Mouse (Mus musculus) layer of hippocampus, adult 9-10 months (tissue): ENCODE data around the gene Fbn1.

Source experiments
- DNase-seq: peaks from one replicate; pipeline ENCODE4 v3.0.0; 2022; ENCODE audit warnings: low spot score

Fbn1 gene

DNA sequence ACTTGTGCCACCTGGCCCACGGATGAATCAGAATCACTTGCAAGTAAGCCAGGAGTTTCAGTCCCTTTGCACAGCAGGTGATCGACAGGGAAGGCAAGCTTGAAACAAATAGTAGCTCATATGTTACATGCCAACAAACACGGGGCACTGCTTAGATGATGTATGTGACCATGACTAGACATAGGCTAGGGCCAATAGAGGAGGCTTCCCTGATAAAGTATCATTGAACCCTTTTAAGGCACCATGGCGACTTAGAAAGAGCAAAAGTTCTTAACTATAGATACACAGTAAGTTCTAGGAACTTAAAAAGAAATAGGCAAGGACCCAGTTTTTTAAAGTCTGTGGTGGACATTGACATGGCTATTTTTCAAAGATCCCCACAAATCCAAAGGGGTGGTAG lies at the start of gene Fbn1:
TSS of gene Fbn1 (minus strand) at position 101 of the 400 bp plus-strand sequence.
- no peak for DNase-seq

DNA sequence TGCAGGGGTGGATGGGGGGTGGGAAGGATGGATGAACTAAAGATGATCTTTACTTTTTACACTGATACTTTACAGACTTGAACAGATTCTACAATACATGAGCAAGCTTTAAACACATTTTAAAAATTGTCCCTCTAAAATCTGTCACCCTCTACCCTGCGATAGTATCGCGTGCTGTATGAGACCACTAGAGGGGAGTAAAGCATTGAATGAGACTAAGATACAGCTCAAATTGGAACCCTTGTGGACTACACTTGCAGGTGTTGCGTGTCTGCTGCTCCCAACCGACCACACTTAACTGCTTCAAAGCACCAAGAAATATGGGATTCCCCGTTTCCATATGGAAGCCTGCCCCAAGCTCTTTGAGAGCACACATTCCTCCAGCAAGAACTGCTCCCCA lies 48.0 kb upstream of the Fbn1 start:
- DNase-seq, result no peak

DNA sequence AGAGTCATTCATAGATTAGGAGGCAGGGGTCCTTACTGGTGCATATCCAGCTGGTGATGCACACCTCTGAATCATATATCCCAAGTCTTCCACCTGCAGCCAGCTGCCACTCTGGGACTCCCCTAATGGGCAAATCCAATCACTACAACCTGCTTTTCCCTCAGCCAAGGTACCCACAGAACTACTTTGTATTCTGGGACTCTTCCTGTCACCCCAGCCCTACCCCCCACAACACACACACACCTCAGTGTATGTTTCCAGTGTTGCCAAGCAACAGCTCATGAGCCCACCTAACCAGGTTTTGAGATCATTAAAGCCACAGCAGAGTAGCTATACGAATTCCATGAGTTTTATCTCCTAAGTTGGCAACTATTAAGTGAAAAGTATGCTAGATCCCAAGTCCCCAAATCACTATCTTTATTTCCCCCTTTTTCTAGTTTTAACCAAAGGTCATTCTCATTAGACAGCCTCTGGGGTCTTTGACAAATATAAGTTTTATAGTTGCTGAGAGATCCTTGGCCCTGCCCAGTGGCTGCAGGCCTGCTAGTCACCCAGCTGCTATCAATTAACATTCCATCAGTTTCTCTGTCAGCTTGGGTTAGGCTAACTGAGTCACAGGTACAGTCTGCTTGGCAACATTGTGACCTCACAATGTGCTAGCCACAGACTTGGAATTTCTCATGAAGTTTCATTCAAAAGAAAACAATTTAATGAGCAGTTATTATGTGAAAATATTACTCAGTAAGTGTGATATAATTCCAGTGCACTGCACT lies 41.2 kb upstream of the Fbn1 start:
- no peak for DNase-seq

DNA sequence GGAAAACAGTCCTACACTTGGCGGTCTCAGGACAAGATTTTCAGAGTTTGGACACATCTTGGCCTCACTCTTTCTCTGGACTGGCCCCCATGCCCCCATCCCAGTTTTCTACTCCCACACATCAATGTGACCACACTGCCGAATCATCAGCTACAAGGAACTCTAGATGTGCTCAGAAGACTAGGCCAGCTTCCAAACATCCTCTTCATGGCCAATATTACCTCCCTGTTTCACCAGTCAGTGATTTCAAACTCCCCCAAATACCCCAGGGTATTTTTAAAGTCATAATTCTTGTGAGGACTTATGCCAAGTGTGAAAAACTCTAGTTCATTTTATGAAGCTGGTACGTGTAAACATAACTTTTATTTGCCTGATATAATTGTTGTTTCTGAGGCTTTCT lies 37.2 kb upstream of the Fbn1 start:
- DNase-seq, result no peak

DNA sequence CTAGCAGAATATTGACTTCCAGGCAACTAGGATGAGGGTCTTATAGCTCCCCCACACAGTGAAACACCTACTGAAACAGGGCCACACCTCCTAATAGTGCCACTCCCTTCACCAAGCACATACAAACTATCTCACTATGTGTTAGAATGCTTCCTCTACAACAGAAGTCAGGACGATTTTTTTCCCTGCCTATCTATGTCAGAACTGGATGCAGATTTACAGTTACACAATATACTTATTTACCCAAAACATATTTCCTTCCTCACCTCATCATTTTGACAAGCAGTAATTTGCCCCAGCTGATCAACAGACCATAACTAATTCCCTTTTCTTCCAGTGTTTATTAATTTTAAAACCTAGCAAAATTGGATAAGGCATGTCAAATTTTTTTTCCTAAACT lies 35.9 kb upstream of the Fbn1 start:
- DNase-seq, result no peak

DNA sequence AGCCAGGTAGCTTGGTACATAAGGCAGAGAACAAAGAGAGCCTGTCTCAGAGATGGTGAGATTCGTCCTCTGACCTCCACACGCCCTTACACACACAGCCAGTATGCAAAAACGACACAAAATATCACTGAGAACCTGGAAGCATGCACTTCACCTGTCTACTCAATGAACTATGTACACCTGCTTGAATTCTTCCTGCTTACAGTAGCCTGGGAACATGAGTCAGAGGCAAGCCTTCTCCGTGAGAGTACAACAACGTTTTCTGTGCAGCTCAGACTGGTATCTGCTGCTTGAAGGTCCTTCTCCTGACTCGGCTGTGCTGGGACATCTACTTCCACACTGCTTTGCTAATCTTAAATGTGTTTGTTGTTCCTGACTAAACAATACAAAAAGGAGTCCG lies 33.7 kb upstream of the Fbn1 start:
- no peak for DNase-seq

DNA sequence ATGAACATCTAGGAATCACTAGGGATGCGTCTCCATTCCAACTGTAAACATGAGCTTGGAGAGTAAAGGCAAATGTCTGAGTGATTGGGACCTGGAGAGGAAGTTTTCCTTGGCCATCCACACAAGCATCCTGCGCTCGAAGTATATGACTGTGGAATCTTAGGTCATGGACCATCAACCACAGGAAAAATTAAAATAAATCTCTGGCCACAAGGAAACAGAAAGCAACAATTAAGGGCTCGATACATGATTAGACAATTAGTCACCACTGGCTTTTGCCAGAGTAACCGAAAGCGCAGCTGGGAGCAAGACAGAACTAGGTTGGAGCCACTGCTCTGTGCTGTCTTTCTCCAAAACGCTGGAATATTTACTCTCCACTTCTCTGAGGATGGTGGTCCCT lies 32.8 kb upstream of the Fbn1 start:
- no peak for DNase-seq

DNA sequence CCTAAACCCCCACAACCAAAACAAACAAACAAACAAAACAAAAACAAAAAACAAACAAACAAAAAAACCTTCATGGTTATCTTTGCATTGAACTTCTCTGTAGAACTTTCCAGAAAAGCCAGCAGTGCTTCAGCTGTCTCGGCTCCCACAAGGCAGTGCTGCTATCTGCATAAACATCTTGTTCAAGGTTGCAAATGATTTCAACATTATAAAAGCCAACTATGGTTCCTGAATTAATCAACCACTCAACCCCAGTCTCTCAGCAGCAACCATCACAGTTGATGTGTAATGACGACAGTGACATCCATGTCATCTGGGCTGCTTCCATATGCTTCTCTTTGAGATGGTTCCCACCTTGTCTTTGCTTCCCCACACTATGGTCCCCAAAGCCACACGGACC lies 31.8 kb upstream of the Fbn1 start:
- no peak for DNase-seq

DNA sequence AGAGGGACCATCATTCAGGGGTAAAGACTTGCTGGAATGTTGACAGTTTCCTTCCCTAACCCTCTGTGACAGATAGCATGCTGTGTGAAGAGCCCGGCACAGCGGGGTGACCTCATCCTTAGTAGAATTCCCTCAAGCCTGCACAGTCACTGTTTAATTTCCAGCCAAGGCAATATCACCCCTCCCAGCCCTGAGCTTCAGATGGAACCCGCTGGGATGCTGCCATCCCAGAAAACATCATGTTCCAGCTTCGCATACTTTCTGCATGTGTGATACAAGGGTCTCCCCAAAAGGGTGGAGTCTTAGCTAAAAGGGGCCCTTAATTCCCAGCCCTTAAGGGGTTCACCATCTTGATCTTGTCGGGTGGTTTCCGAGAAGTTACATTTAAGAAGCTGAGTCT lies 22.9 kb upstream of the Fbn1 start:
- no peak for DNase-seq

DNA sequence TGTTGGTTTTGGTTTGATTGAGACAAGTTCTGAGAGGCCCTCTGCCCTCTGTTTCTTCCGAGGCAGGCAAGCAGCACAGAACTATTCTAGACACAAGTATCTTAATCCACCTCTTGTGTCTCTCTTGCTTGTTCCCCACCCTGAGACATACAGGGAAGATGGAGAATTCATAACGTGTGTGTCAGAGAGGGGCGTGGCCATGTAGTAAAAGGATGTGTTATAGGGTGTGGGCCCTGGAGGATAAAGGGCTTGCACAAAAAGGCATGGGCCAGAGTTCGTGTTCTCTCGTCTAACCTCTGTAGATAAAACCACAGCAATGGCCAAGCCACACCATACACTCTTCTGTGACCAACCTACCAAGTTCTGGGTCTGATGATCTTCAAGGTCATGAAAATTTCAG lies 18.8 kb upstream of the Fbn1 start:
- DNase-seq, result no peak

DNA sequence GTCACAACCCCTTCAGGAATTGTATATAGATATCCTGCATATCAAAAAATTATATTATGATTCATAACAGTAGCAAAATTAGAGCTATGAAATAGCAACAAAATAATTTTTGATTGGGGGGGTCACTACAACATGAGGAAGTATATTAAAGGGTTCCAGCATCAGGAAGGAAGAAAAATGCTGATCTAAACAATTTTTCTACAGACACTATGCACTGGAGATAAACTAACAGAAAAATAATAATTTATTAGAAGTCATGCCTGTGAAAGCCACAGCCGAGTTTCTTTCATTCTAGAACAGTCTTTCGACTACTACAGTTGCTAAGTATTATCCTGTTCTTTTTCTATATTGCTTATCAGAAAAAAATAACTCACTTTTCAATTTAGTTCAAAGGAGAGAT lies 17.7 kb upstream of the Fbn1 start:
- DNase-seq, result no peak

DNA sequence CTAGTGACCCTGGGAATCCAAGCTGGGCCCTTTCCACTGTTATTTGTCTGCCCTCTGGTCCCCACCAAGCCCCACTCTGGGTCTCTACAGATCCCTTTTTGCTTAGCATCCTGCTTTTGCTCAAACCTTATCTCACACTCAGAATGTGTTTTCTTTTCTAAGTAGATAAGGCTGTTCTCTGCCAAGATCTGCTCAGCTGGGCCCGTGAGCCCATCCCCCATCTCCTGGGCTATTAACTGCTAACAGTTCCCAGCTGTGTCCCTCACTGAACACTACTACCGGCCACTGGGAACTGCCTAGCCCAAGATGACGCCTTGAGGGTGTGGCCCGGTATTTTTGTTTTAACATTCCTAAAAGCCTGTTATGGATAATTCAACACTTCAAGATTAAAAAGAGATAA lies 8.8 kb upstream of the Fbn1 start:
- DNase-seq, result no peak

DNA sequence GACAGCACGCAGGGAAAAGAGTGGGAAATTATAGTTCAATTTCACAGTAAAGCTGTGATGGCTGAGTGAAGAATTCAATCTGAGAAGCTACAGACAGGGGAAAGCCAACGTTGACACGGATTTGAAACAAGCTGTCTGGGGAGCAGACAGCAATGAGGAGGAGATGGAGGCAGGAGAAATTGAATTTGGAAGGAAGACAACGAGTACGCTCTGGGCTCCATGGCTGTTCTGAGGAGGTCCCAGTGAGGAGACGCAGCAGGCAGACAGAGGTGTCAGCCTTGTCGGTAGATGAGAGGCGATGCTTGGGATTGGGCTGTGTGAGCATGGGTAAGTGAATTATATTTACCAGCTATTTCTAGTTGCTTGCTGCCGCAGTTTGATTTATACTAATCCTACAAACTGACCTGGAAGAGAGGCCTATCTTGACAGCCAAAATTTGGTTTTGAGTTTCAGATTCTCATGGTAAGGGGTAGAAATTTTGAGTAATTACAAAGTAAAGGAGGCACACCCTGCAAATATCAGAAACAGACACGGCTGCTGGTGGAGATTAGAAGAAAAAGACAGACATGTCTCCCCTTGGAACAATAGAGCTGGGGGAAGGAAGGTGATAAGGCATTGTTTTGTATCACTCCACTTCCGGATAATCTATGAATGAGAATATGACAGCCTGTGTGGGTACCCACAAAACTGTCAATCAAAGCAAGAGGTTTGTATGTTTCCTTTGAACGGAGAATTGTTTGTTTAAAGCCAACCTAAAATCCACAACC lies 7.7 kb upstream of the Fbn1 start:
- no peak for DNase-seq

DNA sequence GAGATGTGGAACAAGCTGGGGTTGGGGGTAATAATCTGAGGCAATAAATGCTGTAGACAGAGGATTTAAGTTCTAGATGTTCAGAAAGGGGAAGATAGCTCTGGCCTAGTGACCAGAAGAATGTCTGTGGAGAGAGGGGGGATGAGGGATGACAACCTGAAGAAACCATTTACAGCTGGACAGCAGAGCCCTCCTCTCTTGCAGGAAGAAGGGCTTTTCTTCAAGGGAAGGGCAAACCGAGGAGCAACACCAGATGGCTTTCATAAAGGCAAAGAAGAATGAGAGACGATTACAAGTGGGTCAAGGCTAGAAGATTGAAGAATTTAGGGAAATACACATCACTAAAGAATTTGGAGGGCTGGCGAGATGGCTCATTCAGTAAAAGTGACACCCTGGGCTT lies 6.6 kb upstream of the Fbn1 start:
- no peak for DNase-seq

DNA sequence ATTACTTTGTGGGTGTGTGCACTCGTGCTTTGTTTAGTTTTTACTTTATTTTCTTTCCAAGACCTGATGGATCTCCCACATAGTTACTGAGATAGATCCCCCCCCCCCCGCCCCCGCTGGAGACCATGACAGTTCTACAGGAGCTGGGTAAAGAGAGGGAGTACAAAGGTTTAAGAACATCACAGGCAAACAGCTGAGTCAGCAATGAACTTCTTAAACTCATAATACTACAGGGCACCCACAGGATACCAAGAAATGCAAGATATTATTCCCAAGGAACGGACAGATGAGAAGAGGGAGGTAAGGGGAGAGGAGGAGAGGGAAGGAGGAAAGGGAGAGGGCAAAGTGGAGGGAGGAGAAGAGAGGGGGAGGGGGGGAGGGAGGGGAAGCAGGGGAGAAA lies 4.8 kb upstream of the Fbn1 start:
- DNase-seq, result no peak

DNA sequence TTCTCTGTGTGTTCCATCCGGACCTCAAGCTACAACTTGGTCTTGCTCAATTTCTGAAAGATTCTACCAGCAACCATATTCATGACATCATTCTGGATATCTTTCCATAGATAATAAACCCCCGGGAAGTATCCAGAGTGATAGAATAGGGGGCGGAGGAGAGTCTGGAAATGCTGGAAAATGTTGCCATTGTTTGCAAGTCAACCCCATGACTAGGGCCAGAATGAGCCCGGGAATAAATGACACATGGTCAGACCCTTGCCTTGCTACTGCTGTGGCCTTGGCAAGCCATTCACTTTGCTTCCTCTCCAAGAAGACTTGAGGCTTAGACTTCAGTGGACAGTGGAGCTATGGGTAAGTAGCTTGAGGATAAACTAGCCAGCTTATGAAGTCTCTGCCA lies 4.1 kb upstream of the Fbn1 start:
- no peak for DNase-seq

DNA sequence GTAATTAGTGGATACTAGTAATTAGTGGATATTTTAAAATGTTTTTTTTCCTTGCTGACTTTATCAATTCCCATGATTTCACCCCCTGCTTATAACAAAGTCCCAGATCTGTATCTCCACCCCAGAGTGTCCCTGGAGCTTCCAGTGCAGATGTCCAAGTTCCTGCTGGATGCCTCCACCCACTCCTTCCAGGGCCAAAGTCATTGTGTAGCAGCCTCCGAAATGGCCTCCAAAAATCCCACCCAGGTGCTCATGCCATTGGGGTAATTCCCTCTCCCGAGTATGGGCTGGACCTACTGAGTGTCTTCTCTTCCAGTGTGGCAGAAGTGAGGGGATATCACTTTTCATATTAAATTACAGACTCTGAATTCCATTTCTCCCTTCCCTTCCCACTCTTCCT lies 3.0 kb upstream of the Fbn1 start:
- DNase-seq, result no peak

DNA sequence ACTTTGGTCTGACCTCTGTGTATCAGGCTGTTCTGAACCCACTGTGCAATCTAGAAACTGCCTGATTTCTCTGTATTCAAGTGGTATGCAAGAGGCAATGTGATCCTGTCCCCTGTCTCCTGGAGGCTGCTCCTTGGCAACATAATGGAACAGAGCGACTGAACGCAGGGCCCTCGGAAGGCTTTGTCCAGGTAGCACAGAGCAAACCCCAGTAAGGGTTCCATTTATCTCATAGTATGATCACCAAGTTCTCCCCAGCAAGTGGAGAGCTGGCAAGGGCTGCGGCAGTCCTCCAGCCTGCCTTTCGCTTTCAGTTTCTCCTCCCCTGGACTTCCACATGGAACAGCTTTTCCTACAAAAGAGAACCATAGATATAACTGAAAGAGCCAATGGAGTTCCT lies 588 bp upstream of the Fbn1 start:
- DNase-seq, result no peak

DNA sequence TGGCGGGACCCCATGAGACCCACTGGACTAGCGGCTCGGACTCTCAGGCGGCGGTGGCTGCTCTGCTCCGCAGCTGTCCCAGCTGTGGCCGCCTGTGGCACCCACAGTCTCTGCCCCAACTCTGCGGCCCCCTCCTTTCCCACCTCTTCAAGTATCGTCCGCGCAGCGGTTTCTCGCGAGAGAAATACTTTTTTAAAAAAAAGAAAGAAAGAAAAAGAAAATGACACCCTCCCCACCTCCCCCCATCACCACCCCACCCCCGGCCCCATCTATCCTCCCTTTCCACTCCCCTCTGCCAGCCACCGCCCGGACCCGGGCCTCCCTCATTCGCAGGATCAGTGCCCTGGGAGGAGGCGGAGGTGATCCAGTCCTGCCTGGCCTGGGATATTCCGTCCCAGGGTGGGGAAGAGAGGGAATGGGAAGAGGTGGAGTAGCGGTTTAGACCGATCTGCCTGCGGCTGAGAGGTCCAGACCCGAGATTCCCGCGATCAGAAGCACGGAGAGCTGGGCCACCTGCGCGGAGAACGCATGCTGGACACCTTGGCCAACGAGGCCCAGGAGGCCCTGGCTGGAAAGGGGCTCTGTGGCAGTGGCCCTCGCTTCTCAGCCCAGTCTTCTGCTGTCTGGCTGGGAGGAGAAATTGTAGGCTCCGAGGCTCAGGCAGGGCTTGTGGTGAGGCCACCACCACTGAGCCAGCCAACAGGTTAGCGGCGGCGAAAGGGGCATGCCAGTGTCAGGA lies 1.3 kb downstream of the Fbn1 start:
- DNase-seq, result no peak

DNA sequence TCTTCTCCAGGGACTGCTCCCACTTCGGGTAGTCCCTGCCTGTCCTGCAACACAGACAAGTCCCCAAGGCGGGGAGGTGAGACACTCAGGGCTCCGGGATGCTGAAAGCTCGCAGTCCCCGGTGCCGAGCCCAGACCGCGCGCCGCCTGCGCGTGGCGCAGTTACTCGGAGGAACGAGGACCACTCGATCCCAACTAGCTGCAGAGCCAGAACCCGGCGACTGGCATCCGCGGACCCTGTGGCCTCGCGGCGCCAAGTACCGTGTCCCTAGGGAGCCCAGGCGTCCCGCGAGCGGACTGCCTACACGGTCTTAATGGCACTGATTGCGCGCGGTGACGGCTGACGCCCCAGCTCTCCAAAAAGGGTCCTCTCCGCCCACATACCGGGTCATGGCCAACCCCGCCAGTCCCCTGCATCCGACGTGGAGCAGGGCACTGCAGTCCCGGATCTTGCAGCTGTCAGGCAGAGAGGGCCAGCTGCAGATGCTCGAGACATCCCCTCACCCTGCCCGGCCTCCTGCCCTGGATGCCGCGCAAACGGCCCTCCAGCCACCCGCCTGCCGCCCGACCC lies 2.0 kb downstream of the Fbn1 start:
- DNase-seq, result no peak

DNA sequence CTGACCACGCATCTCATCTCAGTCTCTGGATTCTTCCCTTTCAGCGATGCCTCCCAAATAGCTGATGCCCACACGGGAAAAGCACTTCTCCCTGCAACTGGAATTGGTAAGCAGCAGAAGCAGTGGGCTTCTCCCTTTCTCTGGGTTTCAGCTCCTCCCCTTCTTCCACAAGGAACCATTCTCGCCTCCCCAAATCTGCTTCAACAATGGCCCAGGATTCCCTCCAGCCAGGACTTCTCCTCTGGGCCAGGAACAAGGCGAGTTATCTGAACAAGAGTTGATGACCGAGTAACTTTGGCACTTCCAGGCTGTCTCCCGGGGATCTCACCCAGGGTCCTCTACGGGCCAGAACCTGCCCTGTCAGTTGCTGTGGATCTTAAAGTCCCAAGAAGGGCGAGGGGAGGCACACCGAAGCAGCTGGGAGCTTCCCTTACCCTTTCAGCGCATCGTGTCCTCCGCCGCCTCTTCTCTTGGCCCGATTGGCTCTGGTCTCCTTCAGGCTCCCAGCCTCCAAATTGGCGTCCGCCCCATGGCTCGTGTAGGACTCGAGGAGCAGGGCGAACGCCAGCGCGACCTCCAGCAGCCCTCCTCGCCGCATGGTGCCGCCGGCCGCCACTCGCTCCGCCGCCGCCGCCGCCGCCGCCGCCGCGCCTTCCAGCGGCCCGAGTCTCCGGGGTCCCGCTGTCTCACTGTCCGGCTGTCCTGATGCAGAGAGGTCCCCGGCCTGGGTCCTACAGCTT lies 2.6 kb downstream of the Fbn1 start, which contains the start of gene Gm9913:
TSS of gene Gm9913 (plus strand) at position 84 of the 740 bp plus-strand sequence.
- DNase-seq, result no peak

DNA sequence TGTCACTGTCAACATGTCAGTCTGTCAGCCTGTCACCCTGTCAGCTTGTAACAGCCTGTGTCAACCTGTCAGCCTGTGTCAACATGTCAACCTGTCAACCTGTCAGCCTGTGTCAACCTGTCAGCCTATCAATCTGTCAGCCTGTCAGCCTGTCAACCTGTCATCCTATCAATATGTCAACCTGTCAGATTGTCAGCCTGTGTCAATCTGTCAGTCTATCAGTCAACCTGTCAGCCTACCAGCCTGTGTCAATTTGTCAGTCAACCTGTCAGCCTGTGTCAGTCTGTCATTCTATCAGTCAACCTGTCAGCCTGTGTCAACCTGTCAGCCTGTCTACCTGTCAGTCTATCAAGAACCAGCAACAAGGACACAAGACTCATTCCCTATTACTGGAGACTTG lies 6.3 kb downstream of the Fbn1 start:
- DNase-seq, result no peak
